Mouse (Mus musculus) embryo, embryonic 9.5 days (tissue): ENCODE measurements around the gene St7l.
"Not testable (repeated sequence)": the region's sequence is repeated elsewhere in the genome, so short reads cannot be mapped to it uniquely, and the experiment has no call there.

Experiments used
- DNase-seq: peaks from one replicate; pipeline ENCODE4 v3.0.0-alpha.2; 2017; ENCODE audit errors: extremely low spot score

The St7l gene

GRCm38 (mm10) chr3:104863786-104864650, at the start of gene St7l, which contains the start of gene Capza1:
St7l (plus strand) TSS chr3:104864005.
Capza1 (minus strand) TSS chr3:104864505.
- peak; percentile 89 for DNase-seq

- DNase-seq, result no peak
Observed at GRCm38 (mm10) chr3:104814746-104815145, 49.1 kb upstream of the St7l start.

GRCm38 (mm10) chr3:104815346-104815745, 48.5 kb upstream of the St7l start:
- no peak for DNase-seq

GRCm38 (mm10) chr3:104816130-104816529, 47.7 kb upstream of the St7l start:
- no peak for DNase-seq

- DNase-seq, result peak; percentile 65
Observed at GRCm38 (mm10) chr3:104817481-104817990, 46.3 kb upstream of the St7l start.

- DNase-seq, result peak; percentile 84
Observed at GRCm38 (mm10) chr3:104817991-104818748, 45.6 kb upstream of the St7l start, which contains the start of gene Mov10. Mov10 (minus strand) TSS chr3:104818563.

GRCm38 (mm10) chr3:104818749-104819134, 45.1 kb upstream of the St7l start:
- DNase-seq, result no peak

- DNase-seq, result no peak
Observed at GRCm38 (mm10) chr3:104820426-104820825, 43.4 kb upstream of the St7l start.

- no peak for DNase-seq
Observed at GRCm38 (mm10) chr3:104822413-104822812, 41.4 kb upstream of the St7l start.

- DNase-seq, result no peak
Observed at GRCm38 (mm10) chr3:104835797-104836196, 28.0 kb upstream of the St7l start.

- no peak for DNase-seq
Observed at GRCm38 (mm10) chr3:104841049-104841448, 22.8 kb upstream of the St7l start.

- DNase-seq, result no peak
Observed at GRCm38 (mm10) chr3:104846601-104847000, 17.2 kb upstream of the St7l start.

- DNase-seq, result no peak
Observed at GRCm38 (mm10) chr3:104854465-104854864, 9.3 kb upstream of the St7l start.

GRCm38 (mm10) chr3:104854866-104855265, 8.9 kb upstream of the St7l start:
- no peak for DNase-seq

- no peak for DNase-seq
Observed at GRCm38 (mm10) chr3:104856106-104856505, 7.7 kb upstream of the St7l start.

- DNase-seq, result no peak
Observed at GRCm38 (mm10) chr3:104858560-104858959, 5.2 kb upstream of the St7l start.

- DNase-seq, result peak; percentile 86
Observed at GRCm38 (mm10) chr3:104864651-104865340, 991 bp downstream of the St7l start.

GRCm38 (mm10) chr3:104865341-104865788, 1.6 kb downstream of the St7l start:
- DNase-seq, result no peak

- DNase-seq, result not testable (repeated sequence)
Observed at GRCm38 (mm10) chr3:104866674-104867073, 2.9 kb downstream of the St7l start.

GRCm38 (mm10) chr3:104869611-104870010, 5.8 kb downstream of the St7l start:
- no peak for DNase-seq

GRCm38 (mm10) chr3:104888585-104888984, 24.8 kb downstream of the St7l start:
- DNase-seq, result no peak

GRCm38 (mm10) chr3:104896141-104896540, 32.3 kb downstream of the St7l start:
- no peak for DNase-seq
